Mouse (Mus musculus) gastrocnemius, postnatal 36 days (tissue): Measurements from ENCODE around the gene Steap3. TPM values are rescaled to one million over a fixed set of nuclear protein-coding genes. Genes with fewer than 3 reads are reported as not detected.

Experiments used
- DNase-seq, 2 experiments: peaks; one replicate each; pipeline ENCODE4 v3.0.0; 2022
- intact Hi-C: fragments of 180-260 bp; cut with DNase I; formaldehyde crosslinking; loops from one replicate; pipeline ENCODE4 v1.15.1; 2025
- total RNA-seq, 2 experiments: library from RNA; stranded (reverse); gene quantifications; 2 replicates each; pipeline ENCODE4 v1.2.3; 2021

The Steap3 gene
- total RNA-seq, 2 experiments from 2014 or later: 17.8 to 19.2 TPM

GRCm38 (mm10) chr1:120252519-120253160 is 19.9 kb downstream of the Steap3 start:
- no peak for DNase-seq
- intact Hi-C loops: no loop called here

GRCm38 (mm10) chr1:120251193-120251592 is 21.3 kb downstream of the Steap3 start:
- intact Hi-C loops: no loop called here
- DNase-seq: no peak

DNA sequence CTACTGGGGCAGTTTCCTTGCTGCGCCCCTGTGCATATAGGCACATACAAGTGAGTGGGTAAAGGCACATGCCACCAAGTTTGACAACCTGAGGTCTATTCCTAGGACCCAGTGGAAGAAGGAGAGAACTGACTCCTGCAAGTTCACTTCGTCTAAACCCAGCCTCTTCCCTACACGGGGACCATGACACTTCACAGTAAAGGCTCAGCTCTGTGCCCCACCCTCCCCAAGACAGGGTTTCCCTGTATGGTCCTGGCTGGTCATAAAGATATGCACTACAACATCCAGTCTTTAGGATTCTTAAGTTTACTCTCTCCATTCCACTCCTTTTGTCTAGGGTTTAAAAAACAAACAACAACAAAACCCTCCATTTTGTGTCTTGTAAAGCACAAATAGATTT is 21.9 kb downstream of the Steap3 start:
- intact Hi-C loops: no loop called here
- no peak for DNase-seq

GRCm38 (mm10) chr1:120249842-120250241 is 22.7 kb downstream of the Steap3 start:
- intact Hi-C loops: no loop called here
- DNase-seq: no peak

DNA sequence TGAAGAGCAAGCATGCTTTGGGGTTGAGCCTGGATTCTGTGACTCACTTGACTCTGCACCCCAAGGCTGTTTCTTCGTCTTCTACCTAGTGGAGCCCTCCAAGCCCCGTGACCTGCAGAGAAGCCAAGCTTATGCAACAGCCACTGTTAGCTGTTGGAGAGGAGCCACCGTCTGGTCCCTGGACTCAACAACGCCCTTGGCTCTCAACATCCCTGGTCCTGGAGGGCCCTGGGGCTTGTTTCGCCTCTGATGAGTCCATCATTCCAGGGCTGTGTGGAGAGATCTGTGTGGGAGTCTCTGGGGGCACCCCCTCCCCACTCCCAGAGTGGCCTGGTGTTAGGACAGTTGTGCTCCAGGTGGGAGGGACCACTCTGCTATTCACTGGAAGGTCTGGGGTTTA is 24.3 kb downstream of the Steap3 start:
- intact Hi-C loops: no loop called here
- peak; percentile 83 to 89 for DNase-seq

DNA sequence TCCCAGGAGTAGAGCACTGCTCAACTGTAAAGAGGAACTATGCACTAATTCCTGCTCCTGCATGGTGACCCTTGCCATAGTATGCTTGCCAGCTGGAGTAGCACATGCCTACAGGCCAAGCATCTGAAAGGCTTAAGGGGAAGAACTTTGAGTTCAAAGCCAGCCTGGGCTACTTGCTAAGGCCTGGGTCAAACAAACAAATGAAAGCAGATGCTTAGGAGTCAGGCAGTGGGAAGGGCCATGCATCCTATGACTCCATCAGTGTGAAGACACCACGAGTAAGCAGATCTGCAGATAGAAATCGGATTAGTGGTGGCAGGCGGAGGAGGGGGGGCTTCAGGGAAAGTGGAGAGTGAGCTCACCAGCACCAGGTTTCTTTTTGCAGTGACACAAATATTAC is 25.2 kb downstream of the Steap3 start:
- intact Hi-C loops: no loop called here
- DNase-seq: no peak

DNA sequence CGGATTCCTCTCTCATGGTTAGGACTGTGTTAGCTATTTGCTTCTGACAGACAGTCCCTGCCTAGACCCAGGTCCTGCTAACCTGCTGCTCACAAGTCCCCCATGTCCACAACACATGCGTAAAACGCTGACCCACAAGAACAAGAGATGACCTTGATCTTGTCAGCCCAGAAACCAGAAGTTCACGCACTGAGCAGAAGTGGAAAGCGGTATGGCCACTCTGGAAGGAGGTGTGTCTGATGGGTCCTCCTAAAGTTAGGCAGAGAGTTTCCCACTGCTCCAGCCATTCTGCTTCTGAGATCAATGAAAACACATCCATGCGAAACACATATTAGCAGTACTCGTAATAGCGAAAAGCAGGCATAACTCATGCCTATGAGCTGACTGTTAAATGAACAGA is 25.6 kb downstream of the Steap3 start:
- no peak for DNase-seq
- intact Hi-C loops: no loop called here

- intact Hi-C loops: no loop called here
Measured at GRCm38 (mm10) chr1:120245661-120246131, 26.8 kb downstream of the Steap3 start.

DNA sequence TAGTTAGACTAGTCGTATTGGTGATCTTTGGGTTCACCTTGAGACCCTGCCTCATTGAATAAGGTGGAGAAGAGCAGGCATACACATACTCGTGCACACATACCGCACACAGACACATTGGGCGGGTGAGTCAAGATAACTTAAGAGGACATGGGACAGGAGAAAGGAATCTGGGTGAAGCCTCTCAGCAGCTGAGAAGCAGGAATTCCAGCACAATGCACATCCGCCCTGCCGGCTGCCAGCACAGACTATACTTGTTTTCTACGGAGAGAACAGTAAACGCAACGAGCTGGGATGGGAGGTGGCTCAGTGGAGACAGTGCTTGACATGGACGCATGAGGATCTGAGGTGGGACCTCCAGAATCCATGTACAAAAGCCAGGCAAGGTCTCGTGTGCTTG is 27.9 kb downstream of the Steap3 start:
- intact Hi-C loops: no loop called here
- DNase-seq: no peak

More at GRCm38 (mm10) chr1:120245661-120246131, 26.8 kb downstream of the Steap3 start:
- DNase-seq: peak; percentile 46 to 48

DNA sequence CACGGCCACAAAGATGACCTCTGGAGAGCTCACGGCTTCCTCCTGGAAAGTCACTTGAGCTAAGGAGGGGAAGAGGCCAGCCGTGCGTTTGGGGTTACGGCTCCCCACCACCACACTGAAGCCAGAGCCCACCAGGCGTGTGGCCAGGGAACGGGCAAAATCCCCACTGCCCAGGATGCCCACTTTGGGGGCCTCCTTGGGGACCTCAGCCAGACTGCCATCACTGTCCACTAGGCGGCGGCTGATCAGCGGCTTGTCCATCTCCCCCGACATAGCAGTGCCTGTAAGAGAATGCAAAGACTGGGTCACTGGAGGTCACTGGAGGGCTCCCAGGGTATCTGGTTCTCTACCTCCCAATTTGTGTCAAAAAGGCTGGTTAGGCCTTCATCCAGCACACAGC is 28.5 kb downstream of the Steap3 start:
- DNase-seq: no peak
- intact Hi-C loops: no loop called here

DNA sequence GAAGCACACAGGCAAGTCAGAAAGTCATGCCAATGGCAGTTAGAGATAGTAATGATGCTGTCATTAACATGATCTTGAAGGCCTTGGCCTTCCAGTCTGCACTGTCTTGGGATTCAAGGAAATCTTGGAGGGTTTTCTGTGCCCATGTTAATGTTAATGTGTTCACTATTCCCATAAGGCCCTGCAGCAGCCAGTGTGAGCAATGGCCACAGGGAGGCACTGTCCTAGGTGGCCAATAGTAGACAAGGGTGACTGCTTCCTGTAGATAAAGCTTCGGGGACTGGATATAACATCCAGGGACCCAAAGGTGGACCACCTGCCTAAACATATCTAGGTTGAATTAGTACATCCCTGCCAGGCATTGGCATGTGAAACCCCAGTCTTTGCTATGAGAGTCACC is 35.4 kb downstream of the Steap3 start:
- intact Hi-C loops: no loop called here
- DNase-seq: no peak

DNA sequence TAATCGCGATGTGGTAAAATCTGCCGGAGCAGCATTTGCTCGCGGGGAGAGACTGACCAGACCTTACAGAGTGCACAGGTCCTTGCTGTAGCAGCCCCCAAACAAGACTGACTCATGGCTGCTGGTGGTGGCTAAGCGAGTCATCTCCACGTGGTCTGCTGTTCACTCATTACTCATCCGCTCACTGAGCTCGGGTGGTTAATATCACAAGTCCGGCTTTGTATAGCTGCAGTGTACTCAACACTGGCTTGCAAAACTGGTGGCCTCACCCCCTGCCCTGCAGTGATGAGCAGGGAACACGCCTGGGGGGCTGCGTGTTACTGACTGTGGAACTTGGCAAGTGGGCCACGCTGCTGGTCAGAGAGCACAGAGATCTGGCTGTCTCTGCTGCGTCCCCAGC is 36.1 kb downstream of the Steap3 start:
- DNase-seq: no peak
- intact Hi-C loops: no loop called here

- no peak for DNase-seq
- intact Hi-C loops: no loop called here
Measured at GRCm38 (mm10) chr1:120235631-120236215, 36.8 kb downstream of the Steap3 start.

DNA sequence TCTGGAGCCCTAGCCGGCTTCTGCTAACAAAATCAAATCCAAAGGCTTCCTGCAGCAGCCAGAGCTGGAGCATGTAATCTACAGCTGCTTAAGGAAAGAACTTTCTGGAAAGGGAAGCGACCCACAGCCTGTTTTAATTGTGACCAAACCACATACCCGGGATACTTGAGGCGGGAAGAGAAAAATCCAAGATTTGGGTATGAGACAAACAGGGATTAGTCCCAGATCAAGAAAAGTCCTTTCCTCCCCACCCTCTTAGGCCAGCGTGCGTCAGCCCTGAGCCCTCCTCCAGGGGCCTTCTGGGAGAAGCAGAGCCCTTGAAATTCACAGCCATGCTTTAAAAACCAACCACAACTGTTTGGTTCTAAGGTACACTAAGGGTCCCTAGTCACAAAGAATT is 40.3 kb downstream of the Steap3 start:
- intact Hi-C loops: loop anchor here (5.0 kb wide), 1 partner anchor 45 kb away; no protein-coding TSS in a partner anchor
- no peak for DNase-seq

DNA sequence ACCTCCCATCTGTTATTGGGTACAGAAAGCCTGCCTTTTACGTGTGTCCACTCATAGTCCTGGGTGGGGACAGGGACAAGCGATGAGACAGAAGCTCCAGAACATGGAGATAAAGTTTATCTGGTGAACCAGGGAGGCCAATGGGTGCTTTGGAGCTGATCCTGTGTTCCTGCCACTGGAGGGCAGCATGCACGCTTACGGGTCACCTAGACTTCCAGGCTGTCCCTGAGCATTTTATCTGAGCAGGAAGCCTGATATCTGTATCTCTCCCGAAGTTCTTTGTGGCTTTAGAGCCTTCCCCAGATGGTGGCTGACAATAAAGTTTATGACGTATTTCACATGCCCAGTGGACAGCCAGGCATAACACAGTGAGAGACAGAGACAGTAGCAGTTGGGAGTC is 41.2 kb downstream of the Steap3 start:
- intact Hi-C loops: loop anchor here (5.0 kb wide), 1 partner anchor 46 kb away; no protein-coding TSS in a partner anchor
- DNase-seq: no peak

GRCm38 (mm10) chr1:120229723-120230471 is 42.6 kb downstream of the Steap3 start:
- peak; percentile 41 to 54 for DNase-seq
- intact Hi-C loops: loop anchor here (5.0 kb wide), 1 partner anchor 47 kb away; no protein-coding TSS in a partner anchor

- intact Hi-C loops: no loop called here
- no peak for DNase-seq
Measured at GRCm38 (mm10) chr1:120223613-120224012, 48.9 kb downstream of the Steap3 start.

GRCm38 (mm10) chr1:120221285-120221684 is 51.2 kb downstream of the Steap3 start:
- intact Hi-C loops: no loop called here
- DNase-seq: peak in 1 of 2 experiments; percentile 41

GRCm38 (mm10) chr1:120220841-120221240 is 51.7 kb downstream of the Steap3 start:
- DNase-seq: no peak
- intact Hi-C loops: no loop called here

- intact Hi-C loops: no loop called here
- no peak for DNase-seq
Measured at GRCm38 (mm10) chr1:120208502-120209230, 63.8 kb downstream of the Steap3 start.

DNA sequence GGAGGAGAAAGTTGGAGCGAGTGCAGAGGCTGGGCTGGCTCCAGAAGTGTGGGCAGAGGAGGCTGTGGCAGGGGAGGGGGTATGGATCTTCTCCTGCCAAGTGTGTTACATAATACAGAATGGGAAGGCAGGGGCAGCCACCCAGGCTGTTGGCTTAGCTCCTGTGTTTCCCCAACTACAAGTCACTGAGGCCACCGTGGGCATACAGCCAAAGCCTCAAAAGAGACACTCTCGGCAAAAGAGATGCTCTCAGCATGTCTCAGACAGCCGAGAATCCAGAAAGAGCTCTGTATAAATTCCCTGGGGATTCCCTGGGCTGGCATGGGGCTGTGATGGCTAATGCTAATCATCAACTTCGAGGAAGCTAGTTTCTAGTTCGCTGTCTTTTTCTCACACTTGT is 64.9 kb downstream of the Steap3 start:
- intact Hi-C loops: no loop called here
- DNase-seq: peak in 1 of 2 experiments; percentile 20
